Mouse (Mus musculus): ENCODE data around the gene Ppan.

Gene Ppan

DNA sequence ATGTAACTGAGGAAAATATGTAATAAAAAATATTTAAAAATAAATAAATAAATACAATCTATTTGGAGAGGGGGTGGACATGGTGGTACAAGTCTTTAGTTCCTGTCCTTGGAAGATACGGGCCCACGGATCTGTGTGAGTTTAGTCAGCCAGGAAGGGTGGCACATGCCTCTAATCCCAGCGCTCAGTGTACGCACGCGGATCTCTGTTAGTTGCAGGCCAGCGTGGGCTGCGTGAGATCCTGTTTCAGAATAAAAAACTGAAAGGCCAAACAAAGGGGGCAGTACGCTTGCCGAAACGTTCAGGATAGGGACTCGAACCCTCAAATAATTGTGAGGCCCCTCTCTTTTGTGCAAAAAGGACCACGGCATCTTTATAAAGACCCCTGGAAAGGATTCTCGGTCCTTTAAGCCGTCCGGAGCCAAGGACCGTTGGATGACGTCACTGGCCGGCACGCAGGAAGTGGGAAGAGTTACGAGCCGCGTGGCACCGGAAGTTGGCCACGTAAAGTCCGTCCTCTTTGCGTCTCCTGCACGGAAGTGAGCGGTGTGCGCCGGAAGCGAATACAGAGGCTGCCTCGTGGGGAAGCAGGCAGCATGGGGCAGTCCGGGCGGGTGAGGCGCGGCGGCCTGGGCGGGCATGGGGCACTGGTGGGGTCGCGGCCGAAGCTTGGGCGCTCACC, at the start of gene Ppan:
Gene Ppan (plus strand): TSS at position 472 of the 682 bp plus-strand sequence.
- DNase-seq = peak; percentile 97

GRCm38 (mm10) chr9:20838931-20839330, 49.0 kb upstream of the Ppan start:
- no peak for DNase-seq

DNA sequence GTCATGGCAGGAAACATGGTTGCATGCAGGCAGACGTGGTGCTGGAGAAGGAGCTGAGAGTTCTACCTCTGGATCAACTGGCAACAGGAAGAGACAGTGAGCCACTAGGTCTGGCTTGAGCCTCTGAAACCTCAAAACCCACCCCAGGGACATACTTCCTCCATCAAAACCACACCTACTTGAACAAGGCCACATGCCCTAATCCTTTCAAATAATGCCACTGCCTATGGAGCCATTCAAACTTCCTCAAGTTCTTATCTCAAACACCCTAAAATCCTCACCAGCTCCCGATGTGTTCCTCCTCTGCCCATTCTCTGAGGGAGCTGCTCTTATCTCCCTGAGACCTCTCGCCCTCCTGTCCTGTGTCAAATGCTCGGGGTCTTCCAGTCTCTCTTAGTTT, 45.8 kb upstream of the Ppan start:
- DNase-seq = no peak

- peak; percentile 12 for DNase-seq
These were observed 45.3 kb upstream of the Ppan start for GRCm38 (mm10) chr9:20842670-20843069.

DNA sequence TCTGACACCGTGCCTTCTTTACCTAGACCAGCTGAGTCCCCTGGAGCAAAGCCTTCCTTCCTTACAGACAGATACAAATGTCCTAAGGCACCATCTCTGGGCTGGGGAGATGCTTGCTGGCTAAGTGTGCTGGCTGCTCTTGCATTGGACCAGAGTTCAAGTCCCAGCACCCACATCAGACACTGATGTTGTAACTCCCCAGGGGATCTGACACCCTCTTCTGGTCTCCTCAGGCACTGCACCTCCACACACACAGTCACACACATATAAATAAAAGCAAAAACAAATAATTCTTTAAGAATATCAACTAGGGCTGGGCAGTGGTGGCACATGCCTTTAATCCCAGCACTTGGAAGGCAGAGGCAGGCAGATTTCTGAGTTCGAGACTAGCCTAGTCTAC, 37.8 kb upstream of the Ppan start:
- DNase-seq = no peak

- DNase-seq = peak; percentile 68
These were observed 30.8 kb upstream of the Ppan start for GRCm38 (mm10) chr9:20857131-20857530.

DNA sequence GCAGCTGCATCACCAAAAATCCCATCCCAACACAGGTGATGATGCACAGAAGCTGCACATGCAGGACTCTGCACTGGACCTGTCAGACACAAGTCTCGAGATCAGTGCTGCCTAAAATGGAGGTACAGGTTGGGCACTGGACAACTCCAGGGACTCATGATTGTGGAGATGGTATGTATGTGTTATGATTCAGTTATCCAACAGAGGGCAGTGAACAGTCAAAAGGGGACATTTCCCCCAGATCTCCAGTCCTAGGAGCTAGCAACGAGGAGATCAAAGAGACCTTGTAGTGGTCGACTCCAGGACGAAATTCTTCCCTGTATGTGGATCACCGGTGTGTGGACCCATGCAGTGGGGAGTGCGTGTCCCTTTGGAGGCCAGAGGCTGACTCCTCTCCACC, 28.0 kb upstream of the Ppan start:
- DNase-seq = no peak

DNA sequence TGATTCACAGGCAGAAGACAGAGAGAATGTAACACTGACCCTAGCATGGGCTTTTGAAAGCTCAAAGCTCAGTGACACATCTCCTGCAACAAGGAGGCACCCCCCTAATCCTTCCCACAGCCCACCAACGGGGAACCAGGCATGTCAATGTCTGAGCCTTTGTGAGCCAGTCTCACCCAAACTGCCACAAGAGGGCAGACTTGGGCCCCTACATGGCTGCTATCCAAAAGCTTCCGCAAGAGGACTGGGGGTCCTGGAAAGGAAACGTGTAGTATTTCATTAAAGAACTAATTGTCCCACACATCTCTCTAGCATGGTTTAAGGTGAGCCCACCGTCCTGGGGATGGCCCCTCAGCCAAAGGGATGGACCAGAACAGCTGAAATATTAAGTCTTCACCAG, 26.2 kb upstream of the Ppan start:
- DNase-seq = no peak

GRCm38 (mm10) chr9:20862225-20862624, 25.8 kb upstream of the Ppan start:
- DNase-seq = no peak

- no peak for DNase-seq
These were observed 21.1 kb upstream of the Ppan start for GRCm38 (mm10) chr9:20866879-20867278.

- DNase-seq = peak; percentile 69
These were observed 19.4 kb upstream of the Ppan start, which contains the start of gene A230050P20Rik for GRCm38 (mm10) chr9:20868448-20869001. TSS of gene A230050P20Rik (plus strand) at chr9:20868642.

GRCm38 (mm10) chr9:20869246-20869645, 18.7 kb upstream of the Ppan start:
- no peak for DNase-seq

GRCm38 (mm10) chr9:20870211-20871173, 17.5 kb upstream of the Ppan start:
- no peak for DNase-seq

GRCm38 (mm10) chr9:20872991-20873390, 15.0 kb upstream of the Ppan start:
- no peak for DNase-seq

- DNase-seq = no peak
These were observed 14.5 kb upstream of the Ppan start for GRCm38 (mm10) chr9:20873521-20873920.

- no peak for DNase-seq
These were observed 12.8 kb upstream of the Ppan start for GRCm38 (mm10) chr9:20875021-20875790.

GRCm38 (mm10) chr9:20876318-20877117, 11.5 kb upstream of the Ppan start:
- DNase-seq = no peak

DNA sequence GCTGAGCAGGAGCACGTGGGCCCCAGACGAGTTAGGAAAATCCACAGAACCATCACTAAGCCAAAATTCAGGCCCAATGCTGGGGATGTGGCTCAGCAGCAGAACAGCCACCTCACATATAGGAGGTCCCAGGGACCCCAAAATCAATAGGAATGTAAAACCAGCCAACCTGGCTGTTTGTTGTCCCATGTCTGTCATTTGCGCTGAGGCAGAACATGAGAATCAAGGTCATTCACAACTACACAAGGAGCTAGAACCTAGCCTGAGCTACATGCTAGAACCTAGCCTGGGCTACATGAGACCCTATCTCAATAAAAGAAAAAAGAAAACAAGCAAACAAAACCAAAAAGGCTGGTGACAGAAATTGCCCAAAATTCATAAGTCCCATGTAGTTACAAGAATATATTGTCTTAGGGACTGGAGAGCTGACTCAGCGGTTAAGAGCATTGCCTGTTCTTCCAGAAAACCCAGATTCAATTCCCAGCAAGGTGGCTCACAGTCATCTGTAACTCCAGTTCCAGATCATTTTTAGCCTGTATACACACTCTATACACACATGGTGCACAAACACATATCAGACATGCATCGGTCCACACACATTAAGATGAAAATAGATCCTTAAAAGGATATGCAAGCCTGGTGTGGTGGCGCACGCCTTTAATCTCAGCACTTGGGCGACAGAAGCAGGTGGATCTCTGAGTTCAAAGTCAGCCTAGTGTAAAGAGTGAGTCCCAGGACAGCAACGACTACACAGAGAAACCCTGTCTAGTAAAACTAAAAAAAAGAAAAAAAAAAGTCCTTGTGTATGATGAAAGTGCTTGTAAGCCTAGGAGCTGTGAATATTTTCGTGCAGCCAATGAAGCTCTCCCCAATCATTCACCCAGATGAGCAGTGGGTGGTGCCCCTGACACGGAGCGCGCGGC, 10.6 kb upstream of the Ppan start:
- no peak for DNase-seq

GRCm38 (mm10) chr9:20878041-20878709, 9.8 kb upstream of the Ppan start:
- peak; percentile 100 for DNase-seq

GRCm38 (mm10) chr9:20878710-20879065, 9.3 kb upstream of the Ppan start:
- DNase-seq = no peak

Data from kidney, postnatal 14 days (tissue).